Mouse (Mus musculus): ENCODE data around the gene Gse1.

Gene Gse1

GRCm38 (mm10) chr8:120498926-120499605 is 270.8 kb downstream of the Gse1 start:
- no peak for DNase-seq (ENCODE audit: low read depth)

- no peak for DNase-seq (ENCODE audit: low read depth)
Observed at GRCm38 (mm10) chr8:120500701-120501261, 272.5 kb downstream of the Gse1 start.

GRCm38 (mm10) chr8:120501426-120501825 is 273.2 kb downstream of the Gse1 start:
- no peak for DNase-seq (ENCODE audit: low read depth)

- no peak for DNase-seq (ENCODE audit: low read depth)
Observed at GRCm38 (mm10) chr8:120502428-120502827, 274.2 kb downstream of the Gse1 start.

GRCm38 (mm10) chr8:120504251-120505081 is 276.2 kb downstream of the Gse1 start:
- no peak for DNase-seq (ENCODE audit: low read depth)

GRCm38 (mm10) chr8:120505082-120505511 is 276.8 kb downstream of the Gse1 start:
- no peak for DNase-seq (ENCODE audit: low read depth)

- DNase-seq (ENCODE audit: low read depth): no peak
Observed at GRCm38 (mm10) chr8:120505619-120506310, 277.5 kb downstream of the Gse1 start.

- peak; percentile 32 for DNase-seq (ENCODE audit: low read depth)
Observed at GRCm38 (mm10) chr8:120506562-120506961, 278.3 kb downstream of the Gse1 start.

- DNase-seq (ENCODE audit: low read depth): no peak
Observed at GRCm38 (mm10) chr8:120507290-120507689, 279.0 kb downstream of the Gse1 start.

- no peak for DNase-seq (ENCODE audit: low read depth)
Observed at GRCm38 (mm10) chr8:120509136-120510034, 281.1 kb downstream of the Gse1 start.

GRCm38 (mm10) chr8:120510035-120510416 is 281.8 kb downstream of the Gse1 start:
- no peak for DNase-seq (ENCODE audit: low read depth)

GRCm38 (mm10) chr8:120510863-120511457 is 282.7 kb downstream of the Gse1 start:
- DNase-seq (ENCODE audit: low read depth): no peak

- DNase-seq (ENCODE audit: low read depth): no peak
Observed at GRCm38 (mm10) chr8:120511737-120512136, 283.5 kb downstream of the Gse1 start.

- DNase-seq (ENCODE audit: low read depth): no peak
Observed at GRCm38 (mm10) chr8:120512326-120512725, 284.1 kb downstream of the Gse1 start.

- no peak for DNase-seq (ENCODE audit: low read depth)
Observed at GRCm38 (mm10) chr8:120513145-120513544, 284.9 kb downstream of the Gse1 start.

- no peak for DNase-seq (ENCODE audit: low read depth)
Observed at GRCm38 (mm10) chr8:120513638-120514461, 285.6 kb downstream of the Gse1 start.

- no peak for DNase-seq (ENCODE audit: low read depth)
Observed at GRCm38 (mm10) chr8:120515214-120515613, 287.0 kb downstream of the Gse1 start.

GRCm38 (mm10) chr8:120515650-120516049 is 287.4 kb downstream of the Gse1 start:
- DNase-seq (ENCODE audit: low read depth): no peak

- DNase-seq (ENCODE audit: low read depth): no peak
Observed at GRCm38 (mm10) chr8:120516182-120516755, 288.0 kb downstream of the Gse1 start.
